Mouse (Mus musculus) layer of hippocampus, adult 18-20 months (tissue): ENCODE results near the gene Trim39. TPM values are rescaled to one million over a fixed set of nuclear protein-coding genes. Genes with fewer than 3 reads are reported as not detected.

Source experiments
- DNase-seq, 2 experiments: peaks; one replicate each; pipeline ENCODE4 v3.0.0; 2022; ENCODE audit warnings: low spot score in 2 of 2
- long read RNA-seq: library from polyadenylated mRNA; stranded (forward); transcript quantifications from one replicate; pipeline ENCODE4 v2.0.0, GENCODE M21; 2021
- total RNA-seq, 2 experiments: library from RNA; stranded (reverse); gene quantifications; 2 replicates each; pipeline ENCODE4 v1.2.3; 2021

The Trim39 gene
- total RNA-seq: 10 to 100 TPM; 22.0 to 23.3 TPM
- long read RNA-seq, transcript Trim39-203 (7 exons, 3,204 nt): major isoform, 16 of 21 reads
- long read RNA-seq, partial matches to known transcripts: 2 of 21 reads
- long read RNA-seq, other reads (novel, unspliced or antisense): 3 of 21 reads

- peak; percentile 85 to 87 for DNase-seq
Measured at GRCm38 (mm10) chr17:36271586-36272256, at the start of gene Trim39. Gene Trim39, minus strand, starts transcription at chr17:36272247.

GRCm38 (mm10) chr17:36315689-36316253, 43.7 kb upstream of the Trim39 start:
- DNase-seq: no peak

- DNase-seq: peak; percentile 75 to 88
Measured at GRCm38 (mm10) chr17:36315041-36315688, 43.1 kb upstream of the Trim39 start.

GRCm38 (mm10) chr17:36314511-36314910, 42.5 kb upstream of the Trim39 start:
- DNase-seq: peak in 1 of 2 experiments; percentile 9

- DNase-seq: no peak
Measured at GRCm38 (mm10) chr17:36309293-36309692, 37.2 kb upstream of the Trim39 start.

- peak; percentile 61 to 87 for DNase-seq
Measured at GRCm38 (mm10) chr17:36308855-36309254, 36.8 kb upstream of the Trim39 start.

DNA sequence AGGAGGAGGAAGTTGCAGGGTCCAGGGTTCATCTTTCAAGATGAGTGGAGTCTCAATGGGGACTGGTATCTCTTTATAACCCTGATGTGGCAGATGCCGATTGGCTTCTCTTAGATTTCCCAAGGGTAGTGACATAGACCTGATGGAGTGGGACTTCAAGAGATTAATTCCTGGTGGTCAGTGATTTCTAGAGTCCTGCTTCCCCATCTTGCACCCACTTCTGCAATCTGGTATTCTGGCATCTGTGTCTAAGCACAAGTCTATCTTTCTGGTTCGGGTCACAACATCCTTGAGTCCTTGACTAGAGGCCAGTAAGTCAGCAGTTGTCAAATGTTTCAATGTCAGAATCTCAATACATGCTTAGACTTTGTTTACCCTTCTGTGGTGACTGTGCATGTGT, 14.3 kb upstream of the Trim39 start, which contains the start of gene H2-M10.2:
TSS of gene H2-M10.2 (minus strand) at position 101 of the 400 bp plus-strand sequence.
- DNase-seq: no peak

DNA sequence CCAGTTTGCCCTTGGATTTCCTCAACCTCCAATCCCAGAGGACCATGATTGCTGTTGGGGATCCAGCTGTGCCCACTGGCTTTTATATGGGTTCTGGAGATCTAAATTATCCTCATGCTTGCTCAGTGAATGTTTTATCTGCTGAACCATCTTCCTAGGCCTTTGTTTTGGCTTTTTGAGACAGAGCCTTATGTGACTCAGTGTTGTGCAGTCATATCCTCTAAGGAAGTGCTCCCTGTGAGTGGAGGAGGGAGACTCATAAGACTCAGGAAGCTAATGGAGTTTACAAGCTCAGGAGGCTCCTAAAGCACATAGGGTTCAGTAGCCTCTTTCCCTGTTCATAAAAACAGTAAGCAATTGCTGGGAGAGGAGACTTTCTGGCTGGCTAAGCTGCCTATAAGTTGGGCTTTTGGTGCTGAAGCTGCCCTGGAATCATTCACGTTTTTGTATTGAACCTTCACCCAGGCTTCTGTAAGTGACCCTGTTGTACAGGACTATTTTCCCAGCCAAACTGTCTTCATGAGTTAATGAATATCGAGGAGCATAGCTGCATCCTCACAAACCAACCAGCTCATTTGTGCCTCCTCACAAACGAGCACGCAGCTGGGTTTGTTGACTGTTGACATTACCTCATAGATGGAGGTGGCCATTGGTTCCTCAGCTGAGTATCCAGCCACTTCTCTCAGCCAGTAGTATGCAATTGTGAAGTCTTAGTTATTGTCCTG, 9.6 kb upstream of the Trim39 start:
- no peak for DNase-seq

DNA sequence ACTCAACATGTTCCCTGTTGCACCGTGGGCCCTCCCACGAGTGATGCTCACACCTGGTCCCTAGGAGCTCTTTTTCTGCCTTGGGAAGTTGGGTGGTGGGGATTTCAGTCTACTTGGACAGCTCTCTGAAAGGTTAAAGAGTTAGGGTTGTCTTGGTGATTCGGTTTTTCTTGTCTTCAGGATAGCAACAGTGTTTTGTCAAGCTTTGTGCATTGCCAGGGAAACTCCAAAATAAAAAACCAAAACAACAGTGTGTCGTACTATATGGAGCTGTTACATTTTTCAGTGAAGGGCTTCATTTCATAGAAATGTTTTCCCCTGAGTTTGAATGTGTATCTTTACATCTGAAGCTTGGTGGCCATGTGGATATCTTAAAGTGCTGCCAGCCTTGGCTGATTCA, 2.7 kb upstream of the Trim39 start:
- DNase-seq: no peak

GRCm38 (mm10) chr17:36273796-36274195, 1.7 kb upstream of the Trim39 start:
- DNase-seq: no peak

DNA sequence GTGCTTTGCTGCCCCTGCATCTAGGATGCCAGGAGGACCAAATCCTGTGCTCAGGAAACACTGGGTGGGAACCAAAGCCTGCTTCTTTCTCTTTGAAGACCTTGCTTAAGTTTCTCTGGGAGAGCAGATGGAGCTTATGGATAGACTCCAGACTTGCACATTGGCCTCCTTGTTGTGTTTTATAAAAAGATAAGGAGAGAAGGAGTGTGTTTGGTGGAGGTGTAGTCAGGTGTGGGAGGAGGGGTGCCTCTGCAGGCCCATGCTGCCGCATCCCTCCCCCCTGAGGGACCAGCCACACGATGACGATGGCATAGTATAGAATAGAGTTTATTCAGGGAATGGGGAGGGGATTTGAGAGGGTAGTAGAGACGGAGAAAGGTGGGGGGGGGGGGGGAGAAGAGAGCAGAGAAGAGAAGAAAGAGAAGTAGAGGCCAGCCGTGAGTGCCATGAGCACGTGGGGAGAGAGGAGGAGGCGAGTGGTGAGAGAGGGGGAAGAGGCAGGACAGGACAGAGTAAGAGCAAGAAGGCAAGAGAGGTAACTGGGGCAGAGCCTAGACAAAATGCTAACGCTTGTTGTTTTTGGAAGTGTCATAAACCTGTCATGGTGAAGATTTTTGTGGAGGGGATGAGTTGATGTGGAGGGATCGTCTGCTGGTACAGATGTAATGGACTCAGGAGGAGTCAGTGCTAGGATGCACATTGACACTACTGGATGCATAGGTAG, 758 bp upstream of the Trim39 start:
- DNase-seq: no peak

GRCm38 (mm10) chr17:36270956-36271585, 976 bp downstream of the Trim39 start:
- DNase-seq: peak; percentile 87 to 91

DNA sequence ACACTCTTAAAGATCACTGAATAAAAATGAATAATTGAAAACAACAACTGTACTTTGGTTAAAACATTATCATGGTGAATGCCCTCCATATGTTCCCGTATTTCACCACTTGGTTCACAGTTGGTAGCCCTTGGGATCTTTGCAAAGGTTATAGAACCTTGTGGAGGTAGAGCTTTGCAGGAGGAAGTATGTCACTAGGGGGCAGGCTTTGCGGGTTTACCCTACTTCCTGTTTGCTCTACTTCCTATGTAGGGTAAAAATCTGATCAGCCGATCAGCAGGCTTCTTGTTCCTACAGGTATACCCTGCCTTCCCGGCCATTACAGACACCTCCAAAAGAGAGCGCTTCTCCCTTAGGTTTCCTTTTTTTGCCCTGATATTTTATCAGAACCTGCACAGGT, 6.2 kb downstream of the Trim39 start:
- no peak for DNase-seq

DNA sequence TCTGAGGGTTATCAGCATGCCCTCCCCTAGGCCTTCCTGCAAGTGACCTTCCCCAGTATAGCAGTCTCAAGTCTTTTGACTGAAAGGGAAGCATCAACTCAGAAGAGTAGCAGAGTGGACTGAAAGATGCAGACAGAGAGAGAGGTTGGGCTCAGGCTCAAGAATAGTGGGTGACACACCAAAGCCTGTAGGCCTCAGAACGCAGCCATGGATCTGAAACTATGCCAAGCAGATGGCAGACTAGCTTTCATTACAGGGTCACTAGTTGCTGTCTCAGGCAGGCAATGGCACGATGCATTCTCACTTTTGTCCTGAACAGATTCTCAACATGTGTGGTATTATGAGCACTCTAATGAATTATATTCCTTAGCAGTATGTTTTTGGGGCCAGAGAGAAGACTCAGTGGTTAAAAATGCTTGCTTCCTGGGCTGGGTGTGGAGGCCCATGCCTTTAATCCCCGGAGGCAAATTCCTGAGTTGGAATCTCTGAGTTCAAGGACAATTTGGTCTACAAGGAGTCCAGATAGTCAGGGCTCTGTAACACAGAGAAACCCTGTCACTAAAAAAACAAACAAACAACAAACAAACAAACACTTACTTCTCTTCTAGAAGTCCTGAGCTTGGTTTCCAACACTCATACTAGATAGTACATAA, 7.6 kb downstream of the Trim39 start:
- no peak for DNase-seq

- DNase-seq: no peak
Measured at GRCm38 (mm10) chr17:36261511-36262166, 10.4 kb downstream of the Trim39 start.

DNA sequence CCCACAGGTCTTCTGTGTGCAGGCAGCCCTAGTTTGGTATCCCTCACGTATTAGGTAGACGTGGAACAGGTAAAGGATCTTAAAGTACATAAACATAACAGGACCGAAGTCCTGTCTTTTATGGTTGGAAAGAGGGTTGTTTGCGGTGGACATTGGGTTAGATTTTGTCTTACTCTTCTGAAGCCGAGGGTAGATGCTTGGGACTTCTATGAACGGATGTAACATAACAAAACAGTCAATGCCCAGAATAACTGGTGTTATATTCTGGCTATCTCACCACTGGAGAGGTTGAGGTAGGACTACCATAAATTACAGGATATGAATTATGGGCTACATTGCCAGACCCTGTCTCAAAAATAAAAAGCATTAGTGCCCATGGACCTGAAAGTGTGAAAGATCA, 14.1 kb downstream of the Trim39 start, which contains the start of gene Rpp21:
TSS of gene Rpp21 (minus strand) at position 101 of the 400 bp plus-strand sequence.
- no peak for DNase-seq

- DNase-seq: peak; percentile 80 to 88
Measured at GRCm38 (mm10) chr17:36257241-36257947, 14.7 kb downstream of the Trim39 start.

- DNase-seq: no peak
Measured at GRCm38 (mm10) chr17:36253087-36253600, 18.9 kb downstream of the Trim39 start.
